Mouse (Mus musculus) ES-Bruce4 (cell line): ENCODE results near the gene Prpf40b.

Experiments
- CTCF ChIP-seq: IDR thresholded peaks from one replicate; pipeline ENCODE4 v1.8.1; 2011; ENCODE audit warnings: low read depth, low read length
- EP300 ChIP-seq: IDR thresholded peaks from 2 replicates; pipeline ENCODE4 v1.6.1; 2011; ENCODE audit warnings: low read depth, low read length; ENCODE audit not compliant: insufficient read depth
- POLR2A ChIP-seq: IDR thresholded peaks from one replicate; pipeline ENCODE4 v1.8.1; 2011; ENCODE audit warnings: low read length; ENCODE audit not compliant: insufficient read depth

- TF ChIP-seq CTCF (no peak), EP300 (no peak), POLR2A (no peak)
Observed at GRCm38 (mm10) chr15:99290586-99290985, 4.3 kb upstream of the Prpf40b start.
